Mouse (Mus musculus): Measurements from ENCODE around the gene Nudcd2. TPM values are rescaled to one million over a fixed set of nuclear protein-coding genes. Genes with fewer than 3 reads are reported as not detected.
A peak's percentile ranks its signal among the peaks of the same experiment; 100 is the strongest.
"Not testable (repeated sequence)": the region's sequence is repeated elsewhere in the genome, so short reads cannot be mapped to it uniquely, and the experiment has no call there.

The Nudcd2 gene
- polyA plus RNA-seq, 1 experiment from 2014 or later: 83.1 TPM

DNA sequence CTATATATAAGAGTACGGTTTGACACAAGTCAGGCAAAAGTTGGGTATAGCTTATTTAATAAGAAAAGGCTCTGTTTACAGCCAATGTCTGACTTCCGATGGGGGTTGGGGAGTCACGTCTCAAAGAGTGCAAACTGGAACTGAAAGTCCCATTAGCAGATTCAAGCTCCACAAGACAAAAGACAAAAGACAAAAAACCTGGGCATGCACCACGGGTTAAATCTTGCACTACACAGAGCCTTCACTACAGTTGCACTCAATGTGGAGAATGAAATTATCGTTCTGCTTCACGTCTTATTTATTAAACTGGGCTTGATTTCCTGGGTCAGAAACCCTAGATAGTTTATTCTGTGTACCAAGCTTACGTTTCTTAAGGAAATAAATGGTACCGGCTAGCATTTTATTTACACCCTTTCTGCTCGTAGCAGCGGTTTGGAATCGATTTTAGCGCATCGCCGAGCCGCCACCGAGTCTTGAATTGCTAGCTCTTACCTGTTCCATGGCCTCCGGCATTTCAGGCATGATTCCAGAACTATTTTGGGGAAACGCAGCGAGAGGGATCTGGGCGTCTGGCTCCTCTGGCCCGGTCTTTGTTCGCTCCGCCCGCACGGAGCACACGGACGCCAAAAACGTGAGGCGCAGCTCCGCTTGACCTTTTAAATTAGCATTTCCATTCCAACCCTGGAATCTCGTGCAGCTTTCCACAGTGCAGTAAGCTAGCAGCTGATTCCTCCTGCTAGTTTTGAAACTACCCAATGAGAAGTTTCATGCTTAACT lies 39.0 kb upstream of the Nudcd2 start:
- under 1% methylated on average over 31 of the region's 31 CpGs for WGBS

GRCm38 (mm10) chr11:40695103-40695502 lies 38.4 kb upstream of the Nudcd2 start, which contains the start of gene Mat2b:
Gene Mat2b (minus strand): TSS chr11:40695203.
- H3K27me3 ChIP-seq (ENCODE audit: control insufficient read depth, insufficient read depth, low read length): no peaks in the 10 kb centered on the region
- ATAC-seq (ENCODE audit: low FRiP score, low TSS enrichment) (no peak), DNase-seq (ENCODE audit: low spot score) (no peak)
- H3K27ac ChIP-seq (replicated peaks): peak within 1 kb of the TSS; percentile 98
- peak within 1 kb of the TSS; percentile 82 for H3K4me2 ChIP-seq (replicated peaks; ENCODE audit: low read depth)
- WGBS: 81% methylated on average over 9 of the region's 9 CpGs
- H3K36me3 ChIP-seq (ENCODE audit: control insufficient read depth, insufficient read depth, low read length): no peaks in the 10 kb centered on the region
- H3K9ac ChIP-seq (ENCODE audit: low read length): peak within 1 kb of the TSS; percentile 67
- H3K4me3 ChIP-seq (ENCODE audit: low read depth, low read length): peak within 1 kb of the TSS; percentile 91
- 0 out of 2 replicates have a peak, but pooled peaks cover 5% of the 10 kb centered on the region for H3K4me1 ChIP-seq (replicated peaks; ENCODE audit: control insufficient read depth, insufficient read depth)
- no peak for TF ChIP-seq EP300 (optimal IDR thresholded peaks at IDR 0.05)
- H3K9me3 ChIP-seq (ENCODE audit: control insufficient read depth, low read length): no peaks in the 10 kb centered on the region

More for the DNA sequence above, 39.0 kb upstream of the Nudcd2 start:
- ATAC-seq (ENCODE audit: low FRiP score, low TSS enrichment) (peak; percentile 27), DNase-seq (ENCODE audit: low spot score) (peak; percentile 69)
- Histone ChIP-seq H3K4me1 (replicated peaks; ENCODE audit: control insufficient read depth, insufficient read depth) (0 out of 2 replicates have a peak, but pooled peaks cover 5% of the 10 kb centered on the region), H3K36me3 (ENCODE audit: control insufficient read depth, insufficient read depth, low read length) (no peaks in the 10 kb centered on the region), H3K9ac (ENCODE audit: low read length) (peak overlapping the region; percentile 67), H3K4me2 (replicated peaks; ENCODE audit: low read depth) (peak overlapping the region; percentile 82), H3K27me3 (ENCODE audit: control insufficient read depth, insufficient read depth, low read length) (no peaks in the 10 kb centered on the region), H3K4me3 (ENCODE audit: low read depth, low read length) (peak overlapping the region; percentile 91), H3K9me3 (ENCODE audit: control insufficient read depth, low read length) (no peaks in the 10 kb centered on the region), H3K27ac (replicated peaks) (peak overlapping the region; percentile 98)
- no peak for TF ChIP-seq CTCF (IDR thresholded peaks at IDR 0.05; ENCODE audit: low read depth)
- no peak for TF ChIP-seq EP300 (optimal IDR thresholded peaks at IDR 0.05)

GRCm38 (mm10) chr11:40709899-40710298 lies 23.6 kb upstream of the Nudcd2 start:
- not testable (repeated sequence) for H3K36me3 ChIP-seq (ENCODE audit: control insufficient read depth, insufficient read depth, low read length); H3K4me3 ChIP-seq (ENCODE audit: low read depth, low read length)
- 84% methylated on average over 6 of the region's 6 CpGs for WGBS

DNA sequence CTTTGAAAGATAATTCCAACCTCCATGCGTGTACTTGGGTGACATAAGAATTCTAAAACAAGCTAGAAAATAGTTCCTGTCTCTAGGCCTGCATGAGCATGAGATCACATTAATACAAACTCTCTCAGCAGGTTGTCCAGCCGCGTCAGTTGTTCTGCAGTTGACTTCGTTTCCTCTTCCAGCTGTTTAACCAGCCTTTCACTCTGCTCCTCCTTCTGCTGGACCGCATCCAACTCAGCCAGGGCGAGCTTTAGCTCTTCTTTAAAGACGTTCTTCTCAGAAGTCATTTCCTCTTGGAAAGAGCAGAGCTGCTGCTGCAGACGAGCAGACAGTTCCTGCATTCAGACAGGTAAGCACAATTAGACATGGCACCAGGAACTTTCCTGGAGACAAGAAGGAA lies 19.6 kb upstream of the Nudcd2 start:
- TF ChIP-seq EP300 (optimal IDR thresholded peaks at IDR 0.05) (no peak), CTCF (IDR thresholded peaks at IDR 0.05; ENCODE audit: low read depth) (no peak)
- Histone ChIP-seq H3K9me3 (ENCODE audit: control insufficient read depth, low read length) (no peaks in the 10 kb centered on the region), H3K9ac (ENCODE audit: low read length) (no peak overlapping the region), H3K4me3 (ENCODE audit: low read depth, low read length) (no peak overlapping the region), H3K36me3 (ENCODE audit: control insufficient read depth, insufficient read depth, low read length) (peaks cover 10% of the 10 kb centered on the region; the same call in 1 of the 2 replicates), H3K27ac (replicated peaks) (no peak overlapping the region), H3K4me2 (replicated peaks; ENCODE audit: low read depth) (no peak overlapping the region), H3K4me1 (replicated peaks; ENCODE audit: control insufficient read depth, insufficient read depth) (no peaks in the 10 kb centered on the region), H3K27me3 (ENCODE audit: control insufficient read depth, insufficient read depth, low read length) (no peaks in the 10 kb centered on the region)
- WGBS: 54% methylated on average over 8 of the region's 8 CpGs
- DNase-seq (ENCODE audit: low spot score) (no peak), ATAC-seq (ENCODE audit: low FRiP score, low TSS enrichment) (no peak)

More at GRCm38 (mm10) chr11:40709899-40710298, 23.6 kb upstream of the Nudcd2 start:
- DNase-seq (ENCODE audit: low spot score); H3K4me1 ChIP-seq (replicated peaks; ENCODE audit: control insufficient read depth, insufficient read depth); ATAC-seq (ENCODE audit: low FRiP score, low TSS enrichment); H3K9ac ChIP-seq (ENCODE audit: low read length); H3K4me2 ChIP-seq (replicated peaks; ENCODE audit: low read depth); H3K27me3 ChIP-seq (ENCODE audit: control insufficient read depth, insufficient read depth, low read length); H3K27ac ChIP-seq (replicated peaks); H3K9me3 ChIP-seq (ENCODE audit: control insufficient read depth, low read length): not testable (repeated sequence)

GRCm38 (mm10) chr11:40715524-40715923 lies 17.9 kb upstream of the Nudcd2 start:
- no peaks in the 10 kb centered on the region for H3K9me3 ChIP-seq (ENCODE audit: control insufficient read depth, low read length)
- TF ChIP-seq CTCF (IDR thresholded peaks at IDR 0.05; ENCODE audit: low read depth): peak; percentile 49
- TF ChIP-seq EP300 (optimal IDR thresholded peaks at IDR 0.05): no peak
- no peak overlapping the region for H3K4me3 ChIP-seq (ENCODE audit: low read depth, low read length)
- no peak overlapping the region for H3K4me2 ChIP-seq (replicated peaks; ENCODE audit: low read depth)
- H3K9ac ChIP-seq (ENCODE audit: low read length): no peak overlapping the region
- H3K27ac ChIP-seq (replicated peaks): no peak overlapping the region
- ATAC-seq (ENCODE audit: low FRiP score, low TSS enrichment) (no peak), DNase-seq (ENCODE audit: low spot score) (peak; percentile 16)
- no peaks in the 10 kb centered on the region for H3K4me1 ChIP-seq (replicated peaks; ENCODE audit: control insufficient read depth, insufficient read depth)
- no peaks in the 10 kb centered on the region for H3K27me3 ChIP-seq (ENCODE audit: control insufficient read depth, insufficient read depth, low read length)
- H3K36me3 ChIP-seq (ENCODE audit: control insufficient read depth, insufficient read depth, low read length): peaks cover 8% of the 10 kb centered on the region; the same call in 1 of the 2 replicates
- WGBS: 91% methylated on average over 5 of the region's 5 CpGs

- Histone ChIP-seq H3K4me1 (replicated peaks; ENCODE audit: control insufficient read depth, insufficient read depth) (no peaks in the 10 kb centered on the region), H3K4me2 (replicated peaks; ENCODE audit: low read depth) (no peak overlapping the region), H3K4me3 (ENCODE audit: low read depth, low read length) (no peak overlapping the region), H3K27ac (replicated peaks) (no peak overlapping the region), H3K36me3 (ENCODE audit: control insufficient read depth, insufficient read depth, low read length) (peaks cover 9% of the 10 kb centered on the region; the same call in 1 of the 2 replicates), H3K27me3 (ENCODE audit: control insufficient read depth, insufficient read depth, low read length) (no peaks in the 10 kb centered on the region), H3K9me3 (ENCODE audit: control insufficient read depth, low read length) (no peaks in the 10 kb centered on the region), H3K9ac (ENCODE audit: low read length) (no peak overlapping the region)
- TF ChIP-seq CTCF (IDR thresholded peaks at IDR 0.05; ENCODE audit: low read depth) (no peak), EP300 (optimal IDR thresholded peaks at IDR 0.05) (no peak)
- peak; percentile 68; the same call in 1 of the 2 replicates for ATAC-seq (ENCODE audit: low FRiP score, low TSS enrichment)
- DNase-seq (ENCODE audit: low spot score): no peak
Measured at GRCm38 (mm10) chr11:40718324-40718723, 15.1 kb upstream of the Nudcd2 start.

All from stomach, postnatal 0 days (tissue).